Mouse (Mus musculus): ENCODE data around the gene Iscu.

Iscu gene

DNA sequence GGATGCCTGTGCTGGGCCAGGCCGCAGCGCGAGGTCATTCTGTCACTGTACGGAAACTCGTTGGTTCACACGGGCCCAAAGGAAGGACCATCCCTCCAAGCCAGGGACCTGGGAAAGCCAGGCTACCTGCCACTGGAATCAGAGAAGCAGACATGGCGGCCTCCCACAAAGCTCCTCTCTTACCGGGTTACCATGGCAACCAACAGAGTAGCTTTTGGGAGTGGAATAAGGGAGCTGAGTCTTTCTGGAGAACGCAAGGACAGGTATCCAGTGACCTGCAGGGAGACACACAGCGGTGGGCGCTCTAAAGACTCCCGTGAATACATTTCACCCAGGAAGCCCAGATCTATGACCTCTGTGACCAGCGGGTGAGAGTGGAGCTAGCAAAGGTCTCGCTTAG is 46.0 kb downstream of the Iscu start:
- DNase-seq: no peak

DNA sequence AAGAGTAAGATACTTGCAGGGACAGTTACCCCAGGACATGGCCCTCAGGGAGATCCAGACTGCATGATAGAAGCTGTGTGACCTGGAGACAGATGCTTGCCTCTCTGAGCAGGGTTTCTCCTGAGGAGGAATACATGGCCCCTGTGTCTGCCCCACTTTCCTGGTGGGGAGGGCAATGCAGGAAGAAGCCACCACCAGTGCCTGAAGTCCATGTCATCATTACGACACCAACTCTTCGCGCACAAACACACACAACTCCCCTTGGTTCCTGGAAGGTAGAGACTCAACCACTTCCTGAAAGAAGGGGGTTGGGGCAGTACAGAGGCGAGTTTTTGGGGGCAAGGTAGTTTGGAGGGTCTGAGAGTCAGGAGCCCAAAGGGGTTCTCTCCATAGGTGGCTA is 51.7 kb downstream of the Iscu start:
- DNase-seq: no peak

DNA sequence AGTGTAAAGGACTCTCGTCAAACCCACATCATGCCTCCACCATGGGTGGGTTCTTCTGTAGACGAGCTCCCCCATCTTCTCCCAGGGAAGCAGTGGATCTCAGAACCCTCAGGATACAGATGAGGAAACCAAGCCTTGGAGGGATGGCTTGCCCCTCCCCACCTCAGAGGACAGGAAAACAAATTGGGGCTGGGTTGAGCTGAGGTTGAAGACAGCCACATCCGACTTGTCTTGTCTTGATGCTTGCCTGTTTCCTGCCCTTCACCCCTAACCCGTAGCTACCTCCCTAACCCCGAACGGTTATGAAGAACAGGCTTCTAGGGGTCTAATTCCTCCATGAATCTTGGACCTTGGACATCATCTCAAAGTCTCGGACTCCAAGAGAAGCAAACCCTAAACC is 53.0 kb downstream of the Iscu start:
- no peak for DNase-seq

DNA sequence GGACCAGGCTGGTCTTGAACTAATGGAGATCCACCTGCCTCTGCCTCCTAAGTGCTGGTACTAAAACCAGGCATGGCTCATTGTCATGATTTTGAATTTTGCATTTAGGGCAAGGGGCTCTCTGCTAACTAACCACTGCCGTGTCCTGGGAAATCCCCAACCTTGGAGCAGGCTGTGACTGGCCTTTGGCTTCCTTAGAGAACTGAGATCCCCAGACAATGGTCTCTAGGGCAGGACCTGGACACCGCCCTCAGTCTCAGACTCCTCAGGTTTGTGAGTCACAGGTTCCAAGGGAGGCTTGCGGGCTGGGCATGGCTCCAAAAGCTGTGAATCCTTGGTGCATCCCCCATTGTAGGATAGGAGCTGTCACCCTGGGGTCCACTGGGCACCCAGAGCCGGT is 54.1 kb downstream of the Iscu start:
- DNase-seq: no peak

All from layer of hippocampus, adult 9-11 months (tissue).